In genomic region chr9:7868838-7869491, GRCm38 (mm10) we compare ENCODE assay signal across 13 mouse cellular contexts. TPM values are rescaled to one million over a fixed set of nuclear protein-coding genes. Genes with fewer than 3 reads are reported as not detected.
DNase-seq lines count a peak whose midpoint lies in the region; ATAC-seq and TF ChIP-seq lines count a peak whose summit lies in the region.
"Had no signal": no experiment of that assay in that cellular context is flagged by ENCODE, and none has a peak within 500 bp of the region (broad histone marks: within the 10 kb centered on the region; RNA-seq: fewer than 3 reads in every experiment).

No protein-coding gene starts in this region.

- no peak overlapping the region for H3K9ac ChIP-seq in lung, embryonic 14.5 days
- H3K9ac ChIP-seq: limb, embryonic 13.5 days had no signal

- no peak overlapping the region for H3K4me2 ChIP-seq in lung, embryonic 14.5 days
- H3K4me2 ChIP-seq: limb, embryonic 13.5 days had no signal

- H3K4me3 ChIP-seq in spleen, adult 2 months (ENCODE audit: extremely low read depth, insufficient read depth, insufficient read length) = no peak overlapping the region
- no peak overlapping the region for H3K4me3 ChIP-seq in lung, embryonic 14.5 days (ENCODE audit: low read depth, low read length)
- H3K4me3 ChIP-seq: layer of hippocampus, adult 2 months; limb, embryonic 13.5 days had no signal

- no peak for TF ChIP-seq CTCF in spleen, adult 2 months (IDR thresholded peaks at IDR 0.05; ENCODE audit: extremely low read depth, insufficient read depth, insufficient read length, insufficient replicate concordance)
- TF ChIP-seq CTCF in lung, embryonic 14.5 days (IDR thresholded peaks at IDR 0.05; ENCODE audit: low read depth) = no peak

- no peak for ATAC-seq in lung, embryonic 14.5 days (ENCODE audit: insufficient read depth)
- no peak for ATAC-seq in cerebellum, adult (ENCODE audit: insufficient number of reproducible peaks, low FRiP score, low TSS enrichment)

- H3K36me3 ChIP-seq in spleen, adult 2 months (ENCODE audit: control insufficient read depth, insufficient read depth, low read length) = peaks cover 20% of the 10 kb centered on the region
- no peaks in the 10 kb centered on the region for H3K36me3 ChIP-seq in lung, embryonic 14.5 days (ENCODE audit: insufficient read depth)
- H3K36me3 ChIP-seq in splenic B cell, adult 2 months (ENCODE audit: control insufficient read depth, insufficient read depth, low read length, poor library complexity, severe bottlenecking) = peaks cover 14% of the 10 kb centered on the region

- no peaks in the 10 kb centered on the region for H3K9me3 ChIP-seq in lung, embryonic 14.5 days (ENCODE audit: low read depth, low read length)
- H3K9me3 ChIP-seq: limb, embryonic 13.5 days had no signal

- peak; percentile 22 to 30 for DNase-seq in spleen, adult 2 months (ENCODE audit: low read depth in 1 of 2, low spot score in 2 of 2)
- DNase-seq in spleen, adult 12 weeks (ENCODE audit: low spot score) = no peak
- peak; percentile 34 for DNase-seq in T-cell, adult 2 months (ENCODE audit: low spot score)
- DNase-seq in lung, embryonic 14.5 days = peak; percentile 44
- peak; percentile 68 for DNase-seq in splenic B cell, adult 2 months (ENCODE audit: low read depth, low spot score)
- DNase-seq in kidney, adult 18-20 months = no peak
- DNase-seq in right cerebral cortex, postnatal 4 days = no peak
- DNase-seq: adrenal gland, postnatal 25 days; cerebellum, postnatal 25 days; retina, postnatal 1 day had no signal

- H3K27ac ChIP-seq in spleen, adult 2 months (ENCODE audit: insufficient read depth, low read length) = peak overlapping the region; percentile 96
- H3K27ac ChIP-seq in lung, embryonic 14.5 days (ENCODE audit: low read depth) = no peak overlapping the region
- H3K27ac ChIP-seq: layer of hippocampus, adult 2 months; limb, embryonic 13.5 days had no signal

- WGBS in spleen, adult 2 months = 19% methylated on average over 4 of the region's 4 CpGs
- 82% methylated on average over 4 of the region's 4 CpGs for WGBS in lung, embryonic 14.5 days

- H3K27me3 ChIP-seq in spleen, adult 2 months (ENCODE audit: control insufficient read depth, insufficient read depth, low read length) = no peaks in the 10 kb centered on the region
- no peaks in the 10 kb centered on the region for H3K27me3 ChIP-seq in lung, embryonic 14.5 days (ENCODE audit: insufficient read depth, low read length)
- no peaks in the 10 kb centered on the region for H3K27me3 ChIP-seq in splenic B cell, adult 2 months (ENCODE audit: control insufficient read depth, insufficient read depth, low read length, poor library complexity, severe bottlenecking)
- H3K27me3 ChIP-seq: limb, embryonic 13.5 days had no signal

- TF ChIP-seq POLR2A in spleen, adult 2 months (IDR thresholded peaks at IDR 0.05; ENCODE audit: low read depth, low read length) = no peak

- H3K4me1 ChIP-seq in spleen, adult 2 months (ENCODE audit: control insufficient read depth, insufficient read depth, insufficient read length) = peaks cover 15% of the 10 kb centered on the region; the same call in 1 of the 2 replicates
- H3K4me1 ChIP-seq in lung, embryonic 14.5 days (ENCODE audit: insufficient read depth) = no peaks in the 10 kb centered on the region

RNA-seq across cellular contexts. Expression of gene Birc3, which starts 4.0 kb away (rescaled TPM):
- 44.9 and 45.8 TPM in 2 replicates for polyA plus RNA-seq in spleen, adult 2 months (2012; rRNA removed)
- 5.6 and 7.9 TPM in 2 replicates for polyA plus RNA-seq in lung, embryonic 14.5 days (2014; fragmentation: Nextera tagmentation; extraction: Ambion mirVana)

RNA-seq across cellular contexts. Expression of gene Birc2, which starts 32.1 kb away (rescaled TPM):
- 16.4 and 17.7 TPM in 2 replicates for polyA plus RNA-seq in spleen, adult 2 months (2012; rRNA removed)
- polyA plus RNA-seq in lung, embryonic 14.5 days (2014; fragmentation: Nextera tagmentation; extraction: Ambion mirVana) = 36.2 and 37.3 TPM in 2 replicates

Comparison
In these comparisons a context has a peak if more than half of its experiments do, and no peak if none do; other contexts are left out.
1. DNase-seq: peak in spleen, adult 2 months (2 of 2), T-cell, adult 2 months (single experiment), lung, embryonic 14.5 days (single experiment) and splenic B cell, adult 2 months (single experiment); none in spleen, adult 12 weeks (single experiment), kidney, adult 18-20 months (single experiment) and right cerebral cortex, postnatal 4 days (single experiment).